Mouse (Mus musculus) Patski (cell line): Measurements from ENCODE around the gene Gadd45gip1. TPM values are rescaled to one million over a fixed set of nuclear protein-coding genes. Genes with fewer than 3 reads are reported as not detected.
"Not testable (repeated sequence)": the region's sequence is repeated elsewhere in the genome, so short reads cannot be mapped to it uniquely, and the experiment has no call there.

Source experiments
- ATAC-seq: fragments of 100-300 bp; one replicate; pipeline ENCODE4 v1.8.0; 2021
- CTCF ChIA-PET: fragments of 350-600 bp; sonication (Branson Sonifier 250); formaldehyde crosslinking; loops from one replicate; lab custom pipeline; 2022; ENCODE audit warnings: inconsistent platforms; lab: Charles Lee
- POLR2A ChIA-PET: fragments of 350-600 bp; sonication (Branson Sonifier 250); formaldehyde crosslinking; loops from one replicate; lab custom pipeline; 2022; ENCODE audit warnings: antibody characterized with exemption, inconsistent platforms; lab: Charles Lee
- DNase-seq: peaks from one replicate; pipeline ENCODE4 v3.0.0-alpha.2; 2011; ENCODE audit warnings: low read depth, low spot score
- H3K27me3 ChIP-seq: fragments of 371-371 bp; one replicate; pipeline ENCODE4 v1.5.1; 2021
- CTCF ChIP-seq: fragments of 100-300 bp; IDR thresholded peaks from one replicate; pipeline ENCODE4 v1.5.1; 2021
- in situ Hi-C: fragments of 300-500 bp; cut with MboI; formaldehyde crosslinking; loops from 3 replicates; pipeline ENCODE4 v1.11.1; 2018; ENCODE audit warnings: low pct_unique_long_range_greater_than_20kb, mixed read lengths
- polyA plus RNA-seq: library from polyadenylated mRNA; unstranded; gene quantifications from one replicate; pipeline ENCODE4 v1.2.3, GENCODE M21; 2021

The Gadd45gip1 gene
- polyA plus RNA-seq, 1 experiment from 2014 or later: 31.8 TPM

GRCm38 (mm10) chr8:84823653-84824052 lies 7.7 kb upstream of the Gadd45gip1 start:
- peak; percentile 67 for ATAC-seq
- no peaks in the 10 kb centered on the region for H3K27me3 ChIP-seq
- in situ Hi-C loops: no loop called here
- CTCF ChIA-PET: interaction anchor here (0.8 to 1.9 kb wide), 5 partner anchors 8 to 86 kb away, joined by 3 to 8 read pairs (median 4); no protein-coding TSS in a partner anchor
- DNase-seq: no peak
- POLR2A ChIA-PET: no interaction called here
- TF ChIP-seq CTCF: peak; percentile 98

GRCm38 (mm10) chr8:84825636-84826035 lies 5.7 kb upstream of the Gadd45gip1 start:
- no peak for DNase-seq
- no peak for ATAC-seq
- CTCF ChIA-PET: interaction anchor here (1.0 to 2.1 kb wide), 5 partner anchors 10 to 116 kb away, joined by 3 to 12 read pairs (median 5); partner anchors contain the start of gene Rad23a
- POLR2A ChIA-PET: interaction anchor here (1.5 kb wide), 1 partner anchor 13 kb away, joined by 6 read pairs; no protein-coding TSS in a partner anchor
- TF ChIP-seq CTCF: no peak
- no peaks in the 10 kb centered on the region for H3K27me3 ChIP-seq
- in situ Hi-C loops: no loop called here

GRCm38 (mm10) chr8:84826518-84826917 lies 4.8 kb upstream of the Gadd45gip1 start:
- DNase-seq, ATAC-seq, in situ Hi-C loops, H3K27me3 ChIP-seq: not testable (repeated sequence)
- ChIA-PET CTCF (interaction anchor here (1.0 to 2.1 kb wide), 3 partner anchors 11 to 14 kb away, joined by 3 to 12 read pairs (median 4); partner anchors contain the start of gene Rad23a), POLR2A (interaction anchor here (1.5 kb wide), 1 partner anchor 12 kb away, joined by 6 read pairs; no protein-coding TSS in a partner anchor)

- DNase-seq (no peak), ATAC-seq (peak; percentile 72)
- POLR2A ChIA-PET: interaction anchor here (0.6 to 1.6 kb wide), 4 partner anchors 11 to 171 kb away, joined by 3 read pairs; partner anchors contain the start of gene Nacc1
- H3K27me3 ChIP-seq: no peaks in the 10 kb centered on the region
- in situ Hi-C loops: no loop called here
- no peak for TF ChIP-seq CTCF
- CTCF ChIA-PET: interaction anchor here (1.4 to 1.8 kb wide), 2 partner anchors 9 to 11 kb away, joined by 3 to 4 read pairs; no protein-coding TSS in a partner anchor
Measured at GRCm38 (mm10) chr8:84832034-84832717, 854 bp downstream of the Gadd45gip1 start.

GRCm38 (mm10) chr8:84832759-84833742 lies 1.7 kb downstream of the Gadd45gip1 start:
- ChIA-PET CTCF (interaction anchor here (1.4 to 1.8 kb wide), 2 partner anchors 10 to 12 kb away, joined by 3 to 4 read pairs; no protein-coding TSS in a partner anchor), POLR2A (interaction anchor here (0.6 to 1.6 kb wide), 4 partner anchors 10 to 172 kb away, joined by 3 read pairs; no protein-coding TSS in a partner anchor)
- ATAC-seq: no peak
- no peaks in the 10 kb centered on the region for H3K27me3 ChIP-seq
- DNase-seq: no peak
- no peak for TF ChIP-seq CTCF
- in situ Hi-C loops: no loop called here

GRCm38 (mm10) chr8:84834002-84834865 lies 2.9 kb downstream of the Gadd45gip1 start:
- no peak for ATAC-seq
- TF ChIP-seq CTCF: no peak
- CTCF ChIA-PET: interaction anchor here (0.8 kb wide), 1 partner anchor 69 kb away, joined by 4 read pairs; no protein-coding TSS in a partner anchor

GRCm38 (mm10) chr8:84834866-84835855 lies 3.8 kb downstream of the Gadd45gip1 start:
- no peak for TF ChIP-seq CTCF
- H3K27me3 ChIP-seq: no peaks in the 10 kb centered on the region
- POLR2A ChIA-PET: interaction anchor here (0.6 to 1.4 kb wide), 3 partner anchors 10 to 115 kb away, joined by 3 to 5 read pairs (median 3); no protein-coding TSS in a partner anchor
- no peak for ATAC-seq
- CTCF ChIA-PET: interaction anchor here (1.2 kb wide), 1 partner anchor 12 kb away, joined by 4 read pairs; no protein-coding TSS in a partner anchor
- DNase-seq: no peak
- in situ Hi-C loops: no loop called here

More at GRCm38 (mm10) chr8:84834002-84834865, 2.9 kb downstream of the Gadd45gip1 start:
- in situ Hi-C loops: no loop called here
- no peak for DNase-seq
- H3K27me3 ChIP-seq: no peaks in the 10 kb centered on the region
- POLR2A ChIA-PET: interaction anchor here (0.6 to 1.4 kb wide), 3 partner anchors 11 to 115 kb away, joined by 3 to 5 read pairs (median 3); no protein-coding TSS in a partner anchor
